Mouse (Mus musculus) heart, embryonic 14.5 days (tissue): Measurements from ENCODE around the gene Egln3. TPM values are rescaled to one million over a fixed set of nuclear protein-coding genes. Genes with fewer than 3 reads are reported as not detected.

ENCODE experiments used
- ATAC-seq: fragments of 200-750 bp; cut with Nextera tagmentation; 2 replicates; pipeline ENCODE4 v1.8.0; 2017; ENCODE audit warnings: low read depth, moderate TSS enrichment; ENCODE audit not compliant: insufficient number of reproducible peaks, insufficient read depth, low FRiP score
- H3K27ac ChIP-seq, 2 experiments: fragments of 200-500 bp in 1 of 2; fragments of 300-500 bp in 1 of 2; sonication (generic) in 1 of 2; replicated peaks in 1 of 2; 2 replicates each; pipeline ENCODE4 v1.5.1; 2012 to 2014; ENCODE audit warnings: low read depth in 2 of 2, low read length in 2 of 2, control low read depth in 1 of 2, mild to moderate bottlenecking in 1 of 2, mixed read lengths in 1 of 2; ENCODE audit not compliant: control insufficient read depth in 1 of 2, insufficient read depth in 1 of 2
- H3K27me3 ChIP-seq: fragments of 300-500 bp; sonication (generic); 2 replicates; pipeline ENCODE4 v1.6.1; 2014; ENCODE audit warnings: mild to moderate bottlenecking, low read length, control low read depth; ENCODE audit not compliant: control insufficient read depth, insufficient read depth
- H3K36me3 ChIP-seq: fragments of 300-500 bp; sonication (generic); 2 replicates; pipeline ENCODE4 v1.6.1; 2014; ENCODE audit warnings: mild to moderate bottlenecking, control low read depth, low read length, mixed read lengths; ENCODE audit not compliant: control insufficient read depth, insufficient read depth
- H3K4me1 ChIP-seq, 2 experiments: fragments of 200-500 bp in 1 of 2; fragments of 300-500 bp in 1 of 2; sonication (generic) in 1 of 2; 2 replicates each; pipeline ENCODE4 v1.6.1; 2012 to 2014; ENCODE audit warnings: low read length in 2 of 2, control low read depth in 1 of 2, mixed read lengths in 1 of 2; ENCODE audit not compliant: control insufficient read depth in 2 of 2, insufficient read depth in 2 of 2
- H3K4me2 ChIP-seq: fragments of 300-500 bp; sonication (generic); 2 replicates; pipeline ENCODE4 v1.6.1; 2014; ENCODE audit warnings: mild to moderate bottlenecking, low read length
- H3K4me3 ChIP-seq, 2 experiments: fragments of 200-500 bp in 1 of 2; fragments of 300-500 bp in 1 of 2; sonication (generic) in 1 of 2; 2 replicates each; pipeline ENCODE4 v1.5.1; 2012 to 2014; ENCODE audit warnings: low read length in 2 of 2, mild to moderate bottlenecking in 2 of 2, control low read depth in 1 of 2, low read depth in 1 of 2, moderate library complexity in 1 of 2; ENCODE audit not compliant: control insufficient read depth in 1 of 2, insufficient read depth in 1 of 2
- H3K9ac ChIP-seq: fragments of 300-500 bp; sonication (generic); 2 replicates; pipeline ENCODE4 v1.6.1; 2014; ENCODE audit warnings: mild to moderate bottlenecking, low read length
- H3K9me3 ChIP-seq: fragments of 300-500 bp; sonication (generic); 2 replicates; pipeline ENCODE4 v1.6.1; 2016; ENCODE audit warnings: low read length, control low read depth; ENCODE audit not compliant: control insufficient read depth
- WGBS: fragments of 180-500 bp; shearing (Covaris S2); extraction: QIAGEN DNeasy Blood & Tissue Kit; methylation state at CpG from one replicate; pipeline ENCODE4 v1.1.7; 2014; 5-methylcytosine and 5-hydroxymethylcytosine counted together
- polyA plus RNA-seq: library from polyadenylated mRNA; unstranded; fragments of >200 nt; fragmentation: Nextera tagmentation; extraction: Ambion mirVana; gene quantifications from 2 replicates; pipeline ENCODE4 v1.2.1, GENCODE M21; 2014

Egln3 gene
- polyA plus RNA-seq, 1 experiment from 2014 or later: 13.8 TPM

- H3K4me3 ChIP-seq: no peak overlapping the region
- no peaks in the 10 kb centered on the region for H3K27me3 ChIP-seq
- H3K9me3 ChIP-seq: no peaks in the 10 kb centered on the region
- ATAC-seq: no peak
- no peaks in the 10 kb centered on the region for H3K36me3 ChIP-seq
- H3K27ac ChIP-seq: no peak overlapping the region
- no peak overlapping the region for H3K9ac ChIP-seq
- 71% methylated on average over 4 of the region's 4 CpGs for WGBS
- H3K4me1 ChIP-seq: peaks cover 0 to 3% of the 10 kb centered on the region in 2 experiments; a peak in 1 of 4 replicates
- H3K4me2 ChIP-seq: no peak overlapping the region
Measured at GRCm38 (mm10) chr12:54213871-54214270, 10.2 kb upstream of the Egln3 start.

GRCm38 (mm10) chr12:54213230-54213629 is 9.6 kb upstream of the Egln3 start:
- WGBS: 61% methylated on average over 5 of the region's 5 CpGs
- no peaks in the 10 kb centered on the region for H3K36me3 ChIP-seq
- H3K27ac ChIP-seq: no peak overlapping the region
- H3K4me2 ChIP-seq: no peak overlapping the region
- H3K4me1 ChIP-seq: peaks cover 0 to 3% of the 10 kb centered on the region in 2 experiments; a peak in 1 of 4 replicates
- no peak overlapping the region for H3K9ac ChIP-seq
- H3K9me3 ChIP-seq: no peaks in the 10 kb centered on the region
- no peak overlapping the region for H3K4me3 ChIP-seq
- no peaks in the 10 kb centered on the region for H3K27me3 ChIP-seq
- ATAC-seq: no peak

GRCm38 (mm10) chr12:54209182-54209563 is 5.5 kb upstream of the Egln3 start:
- 67% methylated on average over 6 of the region's 6 CpGs for WGBS
- Histone ChIP-seq H3K27ac (no peak overlapping the region), H3K4me3 (no peak overlapping the region), H3K9ac (no peak overlapping the region), H3K4me2 (no peak overlapping the region), H3K9me3 (no peaks in the 10 kb centered on the region), H3K4me1 (0 out of 4 replicates have a peak, but pooled peaks cover 0 to under 1% of the 10 kb centered on the region in 2 experiments), H3K27me3 (no peaks in the 10 kb centered on the region), H3K36me3 (no peaks in the 10 kb centered on the region)
- no peak for ATAC-seq

- WGBS: 65% methylated on average over 8 of the region's 8 CpGs
- Histone ChIP-seq H3K9ac (no peak overlapping the region), H3K4me2 (no peak overlapping the region), H3K27ac (no peak overlapping the region), H3K36me3 (no peaks in the 10 kb centered on the region), H3K4me1 (0 out of 4 replicates have a peak, but pooled peaks cover 0 to 4% of the 10 kb centered on the region in 2 experiments), H3K9me3 (no peaks in the 10 kb centered on the region), H3K4me3 (no peak overlapping the region), H3K27me3 (no peaks in the 10 kb centered on the region)
- no peak for ATAC-seq
Measured at GRCm38 (mm10) chr12:54208433-54209181, 4.9 kb upstream of the Egln3 start.

GRCm38 (mm10) chr12:54205731-54206130 is 2.1 kb upstream of the Egln3 start:
- ATAC-seq: no peak
- 87% methylated on average over 4 of the region's 4 CpGs for WGBS
- peaks cover 5 to 10% of the 10 kb centered on the region in 2 experiments; a peak in 3 of 4 replicates for H3K4me1 ChIP-seq

GRCm38 (mm10) chr12:54205195-54205594 is 1.5 kb upstream of the Egln3 start:
- no peak for ATAC-seq

More at GRCm38 (mm10) chr12:54205731-54206130, 2.1 kb upstream of the Egln3 start:
- Histone ChIP-seq H3K9ac (no peak overlapping the region), H3K4me3 (no peak overlapping the region), H3K4me2 (no peak overlapping the region), H3K27ac (no peak overlapping the region), H3K9me3 (no peaks in the 10 kb centered on the region), H3K36me3 (no peaks in the 10 kb centered on the region), H3K27me3 (0 out of 2 replicates have a peak, but pooled peaks cover 4% of the 10 kb centered on the region)

GRCm38 (mm10) chr12:54202765-54203655 is 650 bp downstream of the Egln3 start:
- Histone ChIP-seq H3K4me3 (peak overlapping the region; percentile 68 to 73), H3K4me1 (peaks cover 10 to 26% of the 10 kb centered on the region in 2 experiments), H3K9ac (peak overlapping the region; percentile 84), H3K4me2 (peak overlapping the region; percentile 92), H3K27me3 (0 out of 2 replicates have a peak, but pooled peaks cover 4% of the 10 kb centered on the region), H3K9me3 (no peaks in the 10 kb centered on the region), H3K36me3 (no peaks in the 10 kb centered on the region), H3K27ac (peak overlapping the region; percentile 17 to 55; a peak in 3 of 4 replicates)
- ATAC-seq: peak; percentile 66
- WGBS: 2% methylated on average over 55 of the region's 55 CpGs

More at GRCm38 (mm10) chr12:54205195-54205594, 1.5 kb upstream of the Egln3 start:
- H3K36me3 ChIP-seq: no peaks in the 10 kb centered on the region
- no peak overlapping the region for H3K4me2 ChIP-seq
- no peak overlapping the region for H3K9ac ChIP-seq
- 0 out of 2 replicates have a peak, but pooled peaks cover 4% of the 10 kb centered on the region for H3K27me3 ChIP-seq
- no peak overlapping the region for H3K27ac ChIP-seq
- no peak overlapping the region for H3K4me3 ChIP-seq
- WGBS: 6% methylated on average over 1 of the region's 1 CpGs
- H3K4me1 ChIP-seq: peaks cover 5 to 10% of the 10 kb centered on the region in 2 experiments; a peak in 3 of 4 replicates
- H3K9me3 ChIP-seq: no peaks in the 10 kb centered on the region
